Mouse (Mus musculus) adrenal gland, postnatal 10 days (tissue): ENCODE results near the gene Gm8011. TPM values are rescaled to one million over a fixed set of nuclear protein-coding genes. Genes with fewer than 3 reads are reported as not detected.
"Not testable (repeated sequence)": the region's sequence is repeated elsewhere in the genome, so short reads cannot be mapped to it uniquely, and the experiment has no call there.

ENCODE experiments used
- DNase-seq: peaks from one replicate; pipeline ENCODE4 v3.0.0; 2021; ENCODE audit warnings: mixed read lengths
- long read RNA-seq, 2 experiments: library from polyadenylated mRNA; stranded (forward); transcript quantifications; one replicate each; pipeline ENCODE4 v2.0.0; 2021
- total RNA-seq, 2 experiments: library from RNA; stranded (reverse); gene quantifications; 2 replicates each; pipeline ENCODE4 v1.2.3; 2021

Gm8011 gene
- not detected for total RNA-seq
- long read RNA-seq, experiment 1, result 0 reads
- long read RNA-seq, experiment 2, result 0 reads

DNA sequence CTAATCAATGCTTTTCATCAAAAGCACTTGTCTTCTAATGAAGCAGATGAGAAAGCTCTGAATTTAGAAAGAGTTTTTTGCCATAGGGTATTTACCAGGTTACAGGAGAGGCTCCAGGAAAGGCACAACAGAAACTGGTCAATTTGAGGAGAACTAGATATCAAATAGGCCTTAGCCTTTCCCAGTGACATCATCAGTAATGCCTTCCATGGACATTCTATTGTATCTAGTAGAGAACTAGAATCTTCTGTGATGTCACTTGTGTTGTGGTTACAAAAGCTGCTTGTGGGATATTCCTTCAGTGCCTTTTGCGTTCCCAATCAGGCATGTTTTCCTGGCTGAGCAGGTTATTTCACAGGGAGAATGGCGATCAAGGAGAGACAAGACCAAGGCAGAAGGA lies at the start of gene Gm8011:
TSS of gene Gm8011 (plus strand) at position 301 of the 400 bp plus-strand sequence.
- DNase-seq, result not testable (repeated sequence)

DNA sequence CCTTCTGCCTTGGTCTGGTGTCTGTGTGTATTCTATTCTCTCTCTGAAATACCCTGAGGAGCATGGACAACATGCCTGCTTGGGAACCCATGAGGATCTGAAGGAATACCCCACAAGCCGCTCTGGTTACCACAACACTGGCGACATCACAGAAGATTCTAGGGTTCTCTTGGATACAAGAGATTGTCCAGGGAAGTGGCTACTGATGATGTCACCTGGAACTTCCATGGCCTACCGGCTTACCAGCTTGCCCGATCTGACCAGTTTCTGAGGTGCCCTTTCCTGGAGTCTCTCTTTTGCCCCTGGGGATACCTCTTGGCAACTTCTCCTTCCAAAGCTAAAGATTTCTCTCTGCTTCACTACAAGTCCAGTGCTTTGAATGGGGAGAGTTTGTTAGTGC lies 24.1 kb upstream of the Gm8011 start, which contains the start of gene Gm8005:
TSS of gene Gm8005 (minus strand) at position 101 of the 400 bp plus-strand sequence.
- not testable (repeated sequence) for DNase-seq

DNA sequence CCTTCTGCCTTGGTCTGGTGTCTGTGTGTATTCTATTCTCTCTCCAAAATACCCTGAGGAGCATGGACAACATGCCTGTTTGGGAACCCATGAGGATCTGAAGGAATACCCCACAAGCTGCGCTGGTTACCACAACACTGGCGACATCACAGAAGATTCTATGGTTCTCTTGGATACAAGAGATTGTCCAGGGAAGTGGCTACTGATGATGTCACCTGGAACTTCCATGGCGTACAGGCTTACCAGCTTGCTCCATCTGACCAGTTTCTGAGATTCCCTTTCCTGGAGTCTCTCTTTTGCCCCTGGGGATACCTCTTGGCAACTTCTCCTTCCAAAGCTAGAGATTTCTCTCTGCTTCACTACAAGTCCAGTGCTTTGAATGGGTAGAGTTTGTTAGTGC lies 38.6 kb downstream of the Gm8011 start, which contains the start of gene Gm8020:
TSS of gene Gm8020 (minus strand) at position 101 of the 400 bp plus-strand sequence.
- DNase-seq, result not testable (repeated sequence)

Other genes with a start within 250 kb of the Gm8011 start
- gene Gm17026, start 203.8 kb upstream of the Gm8011 start, total RNA-seq, result not detected
- gene Gm9611, start 166.5 kb upstream of the Gm8011 start, total RNA-seq, result not detected
- not detected for gene Gm7995, start 153.7 kb upstream of the Gm8011 start, total RNA-seq
- not detected for gene Gm8005, start 24.2 kb upstream of the Gm8011 start, total RNA-seq
- not detected for gene Gm8020, start 38.5 kb downstream of the Gm8011 start, total RNA-seq
- not detected for gene Gm8024, start 60.4 kb downstream of the Gm8011 start, total RNA-seq
- gene Gm17124, start 136.0 kb downstream of the Gm8011 start, total RNA-seq, result not detected
- gene Gm3633, start 178.0 kb downstream of the Gm8011 start, total RNA-seq, result not detected
- not detected for gene Gm10378, start 192.1 kb downstream of the Gm8011 start, total RNA-seq